Mouse (Mus musculus) embryonic facial prominence, embryonic 14.5 days (tissue): ENCODE data around the gene Mb21d2. TPM values are rescaled to one million over a fixed set of nuclear protein-coding genes. Genes with fewer than 3 reads are reported as not detected.

Source experiments
- ATAC-seq: fragments of 200-750 bp; cut with Nextera tagmentation; 2 replicates; pipeline ENCODE4 v1.8.0; 2017; ENCODE audit warnings: low read depth, moderate number of reproducible peaks, moderate TSS enrichment
- DNase-seq: peaks from one replicate; pipeline ENCODE4 v3.0.0-alpha.2; 2015; ENCODE audit warnings: low spot score
- H3K27ac ChIP-seq: fragments of 300-500 bp; sonication (generic); replicated peaks from 2 replicates; pipeline ENCODE4 v1.5.1; 2014; ENCODE audit warnings: low read depth, mild to moderate bottlenecking, low read length, moderate library complexity
- H3K27me3 ChIP-seq: fragments of 300-500 bp; sonication (generic); replicated peaks from 2 replicates; pipeline ENCODE4 v1.6.1; 2014; ENCODE audit warnings: low read length; ENCODE audit not compliant: control insufficient read depth, insufficient read depth
- H3K36me3 ChIP-seq: fragments of 300-500 bp; sonication (generic); 2 replicates; pipeline ENCODE4 v1.6.1; 2014; ENCODE audit warnings: low read length, mixed read lengths; ENCODE audit not compliant: control insufficient read depth, insufficient read depth
- H3K4me1 ChIP-seq: fragments of 300-500 bp; sonication (generic); 2 replicates; pipeline ENCODE4 v1.6.1; 2014; ENCODE audit warnings: antibody characterized with exemption, low read length; ENCODE audit not compliant: control insufficient read depth, insufficient read depth
- H3K4me2 ChIP-seq: fragments of 300-500 bp; sonication (generic); 2 replicates; pipeline ENCODE4 v1.6.1; 2014; ENCODE audit warnings: low read depth, mild to moderate bottlenecking, low read length, moderate library complexity, mixed read lengths
- H3K4me3 ChIP-seq: fragments of 300-500 bp; sonication (generic); 2 replicates; pipeline ENCODE4 v1.5.1; 2014; ENCODE audit warnings: low read depth, mild to moderate bottlenecking, low read length
- H3K9ac ChIP-seq: fragments of 300-500 bp; sonication (generic); 2 replicates; pipeline ENCODE4 v1.6.1; 2014; ENCODE audit warnings: low read depth, mild to moderate bottlenecking, low read length, moderate library complexity, mixed read lengths
- H3K9me3 ChIP-seq: fragments of 300-500 bp; sonication (generic); 2 replicates; pipeline ENCODE4 v1.6.1; 2016; ENCODE audit warnings: low read length; ENCODE audit not compliant: control insufficient read depth
- WGBS: fragments of 180-500 bp; shearing (Covaris S2); extraction: QIAGEN DNeasy Blood & Tissue Kit; methylation state at CpG from one replicate; pipeline ENCODE4 v1.1.7; 2014; 5-methylcytosine and 5-hydroxymethylcytosine counted together
- polyA plus RNA-seq: library from polyadenylated mRNA; unstranded; fragments of >200 nt; fragmentation: Nextera tagmentation; extraction: Ambion mirVana; gene quantifications from 2 replicates; pipeline ENCODE4 v1.2.1, GENCODE M21; 2014

The Mb21d2 gene
- polyA plus RNA-seq, 1 experiment from 2014 or later = 7.3 TPM

DNA sequence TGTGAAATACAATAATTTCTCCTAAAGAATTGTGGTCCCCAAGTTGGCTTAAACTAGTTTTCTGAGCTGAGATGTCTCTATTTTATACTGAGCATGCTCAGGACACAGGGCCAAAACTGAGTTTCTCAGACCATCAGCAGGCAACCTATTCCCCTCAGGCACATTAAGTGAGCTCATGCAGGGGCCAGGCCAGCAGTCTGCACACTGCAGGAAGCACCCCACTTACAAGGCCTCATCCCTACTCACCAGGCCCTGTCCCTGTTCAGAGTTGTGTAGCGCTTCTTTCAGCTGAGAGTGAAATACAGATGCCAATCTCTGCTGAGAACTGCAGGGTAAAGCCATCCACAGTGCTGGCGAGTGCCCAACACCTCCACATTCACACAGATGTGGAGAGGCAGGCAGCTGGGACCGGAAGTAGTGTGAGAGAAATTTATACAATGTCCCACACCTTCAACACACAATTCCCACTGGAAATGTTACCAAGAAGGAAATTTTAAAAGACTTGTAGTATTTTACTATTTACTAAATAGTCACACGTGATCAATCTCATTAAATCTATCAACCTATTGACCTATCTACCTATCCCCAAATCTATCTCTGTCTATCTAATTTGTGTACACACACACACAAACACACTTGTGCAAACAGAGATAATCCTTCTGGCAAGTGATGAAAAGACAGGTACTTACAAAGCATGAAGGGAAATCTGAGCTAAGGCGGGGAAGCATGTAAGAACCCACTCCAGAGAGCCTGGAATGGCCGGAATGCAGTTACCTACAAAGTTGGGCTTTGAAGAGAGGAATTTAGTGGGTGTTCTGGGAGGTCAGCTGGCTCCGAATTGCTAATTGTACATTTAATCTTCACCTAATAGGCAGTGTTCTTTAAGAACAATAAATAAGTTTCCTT is 22.9 kb downstream of the Mb21d2 start:
- 0 out of 2 replicates have a peak, but pooled peaks have one; percentile 35 for ATAC-seq
- no peak overlapping the region for H3K4me3 ChIP-seq
- no peak overlapping the region for H3K27ac ChIP-seq
- H3K4me2 ChIP-seq = no peak overlapping the region
- 60% methylated on average over 7 of the region's 7 CpGs for WGBS
- no peak overlapping the region for H3K9ac ChIP-seq
- no peaks in the 10 kb centered on the region for H3K36me3 ChIP-seq
- no peaks in the 10 kb centered on the region for H3K9me3 ChIP-seq
- DNase-seq = peak; percentile 64
- no peaks in the 10 kb centered on the region for H3K4me1 ChIP-seq
- H3K27me3 ChIP-seq = no peaks in the 10 kb centered on the region

DNA sequence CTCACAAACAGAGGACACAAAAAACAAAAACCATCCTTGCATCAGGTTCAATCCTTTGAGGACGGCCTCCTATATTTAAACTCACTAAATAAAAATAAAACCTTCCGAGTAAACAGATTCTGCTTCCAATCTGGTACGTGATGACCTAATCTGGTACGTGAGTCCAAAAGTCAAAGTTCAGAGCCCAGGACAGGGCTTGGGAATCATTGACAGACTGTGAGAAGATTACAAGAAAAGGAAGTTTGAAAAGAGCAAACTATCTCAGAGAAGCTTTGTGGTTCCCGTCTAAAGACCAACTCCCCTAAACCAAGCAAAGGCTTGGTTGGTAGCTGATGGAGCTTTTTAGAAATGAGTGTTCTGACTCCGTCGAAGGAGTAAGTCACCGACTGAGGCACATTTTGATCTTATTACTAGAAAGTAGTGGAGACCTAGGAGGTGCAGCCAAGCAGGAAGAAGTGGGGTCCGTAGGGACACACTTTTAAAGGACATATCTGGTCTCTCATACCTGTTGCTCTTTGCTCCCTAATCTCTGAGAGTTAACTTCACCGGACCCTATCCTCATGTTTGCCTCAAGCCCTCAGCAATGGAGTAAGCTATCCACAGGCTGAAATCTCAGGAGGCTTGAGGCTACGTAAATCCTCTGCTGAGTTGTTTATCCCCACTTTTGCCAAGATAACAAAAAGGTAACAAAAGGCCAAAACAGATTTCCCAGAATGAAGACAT is 23.7 kb downstream of the Mb21d2 start:
- H3K27ac ChIP-seq = no peak overlapping the region
- WGBS = 83% methylated on average over 11 of the region's 11 CpGs
- no peak overlapping the region for H3K9ac ChIP-seq

DNA sequence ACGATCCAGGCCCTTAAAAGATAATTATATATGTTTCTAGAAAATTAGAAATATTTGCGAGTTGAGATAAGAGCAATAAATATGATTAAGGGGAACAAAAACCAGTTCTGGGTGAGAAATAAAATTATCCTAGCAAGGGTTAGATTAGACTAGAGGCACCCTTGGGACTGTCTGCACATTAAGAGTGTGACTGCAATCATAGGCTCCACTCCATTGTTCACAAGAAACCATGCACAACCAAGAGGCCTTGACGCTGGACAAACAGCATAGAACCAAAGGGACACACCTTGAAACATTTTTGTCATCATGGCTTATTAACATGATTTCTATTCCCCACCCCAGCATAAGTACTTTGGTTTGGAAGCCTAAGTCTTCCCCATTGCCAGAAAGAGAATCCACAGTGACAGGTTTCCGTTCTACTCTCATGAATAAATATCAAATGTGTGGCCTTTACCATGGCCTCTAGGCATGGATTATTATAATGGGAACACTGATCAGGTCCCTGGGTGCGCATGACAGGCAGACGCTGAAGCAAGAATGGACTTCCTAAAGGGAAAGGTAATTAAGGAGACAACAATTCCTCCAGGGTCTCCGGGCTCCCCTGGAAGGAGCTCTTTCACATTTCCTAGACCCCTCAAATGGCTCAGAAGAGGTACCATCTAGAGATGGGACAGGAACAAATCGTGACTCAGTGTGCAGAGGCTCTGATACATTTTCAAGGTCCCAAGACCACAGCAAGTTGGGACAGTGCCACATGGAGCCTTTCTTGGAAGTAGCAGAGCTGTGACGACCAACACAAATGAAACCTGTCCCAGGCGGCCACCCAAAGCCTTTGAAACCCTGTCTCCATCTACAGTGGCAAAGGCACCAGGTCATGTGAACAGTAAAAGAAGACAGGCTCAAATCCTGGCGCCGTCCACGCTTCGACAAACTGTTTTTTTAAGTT is 26.6 kb downstream of the Mb21d2 start:
- no peaks in the 10 kb centered on the region for H3K36me3 ChIP-seq

More for the DNA sequence above, 23.7 kb downstream of the Mb21d2 start:
- Histone ChIP-seq H3K27me3 (no peaks in the 10 kb centered on the region), H3K4me2 (no peak overlapping the region), H3K4me1 (no peaks in the 10 kb centered on the region), H3K9me3 (no peaks in the 10 kb centered on the region), H3K4me3 (no peak overlapping the region), H3K36me3 (no peaks in the 10 kb centered on the region)
- DNase-seq (no peak), ATAC-seq (no peak)

DNA sequence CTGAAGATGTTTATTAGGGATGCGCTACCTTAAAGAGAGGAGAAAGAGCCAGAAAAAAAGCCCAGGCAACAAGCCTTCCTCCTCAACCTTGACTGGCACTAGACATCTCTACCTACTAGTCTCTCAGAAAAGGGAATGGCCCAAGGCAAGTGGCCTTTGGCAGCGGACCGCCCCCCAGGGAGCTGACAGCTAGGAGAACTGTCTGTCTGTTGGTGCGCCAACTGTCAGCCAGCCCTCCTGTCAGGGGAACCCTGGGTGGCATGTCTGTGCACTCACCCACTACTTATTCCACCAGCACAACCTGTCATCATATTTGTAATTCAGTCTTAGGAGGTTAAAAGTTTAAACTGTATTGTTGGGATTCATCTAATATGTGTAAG is 30.3 kb downstream of the Mb21d2 start:
- Histone ChIP-seq H3K27ac (no peak overlapping the region), H3K27me3 (no peaks in the 10 kb centered on the region), H3K9me3 (no peaks in the 10 kb centered on the region), H3K36me3 (no peaks in the 10 kb centered on the region), H3K4me3 (no peak overlapping the region), H3K4me2 (no peak overlapping the region), H3K4me1 (peaks cover 12% of the 10 kb centered on the region), H3K9ac (no peak overlapping the region)
- WGBS = 63% methylated on average over 4 of the region's 4 CpGs
- ATAC-seq (no peak), DNase-seq (no peak)

More for the DNA sequence above, 26.6 kb downstream of the Mb21d2 start:
- Histone ChIP-seq H3K27ac (no peak overlapping the region), H3K4me3 (no peak overlapping the region), H3K4me1 (peaks cover 12% of the 10 kb centered on the region), H3K9me3 (no peaks in the 10 kb centered on the region), H3K9ac (no peak overlapping the region), H3K27me3 (no peaks in the 10 kb centered on the region), H3K4me2 (no peak overlapping the region)
- 73% methylated on average over 14 of the region's 14 CpGs for WGBS
- no peak for DNase-seq
- ATAC-seq = no peak

DNA sequence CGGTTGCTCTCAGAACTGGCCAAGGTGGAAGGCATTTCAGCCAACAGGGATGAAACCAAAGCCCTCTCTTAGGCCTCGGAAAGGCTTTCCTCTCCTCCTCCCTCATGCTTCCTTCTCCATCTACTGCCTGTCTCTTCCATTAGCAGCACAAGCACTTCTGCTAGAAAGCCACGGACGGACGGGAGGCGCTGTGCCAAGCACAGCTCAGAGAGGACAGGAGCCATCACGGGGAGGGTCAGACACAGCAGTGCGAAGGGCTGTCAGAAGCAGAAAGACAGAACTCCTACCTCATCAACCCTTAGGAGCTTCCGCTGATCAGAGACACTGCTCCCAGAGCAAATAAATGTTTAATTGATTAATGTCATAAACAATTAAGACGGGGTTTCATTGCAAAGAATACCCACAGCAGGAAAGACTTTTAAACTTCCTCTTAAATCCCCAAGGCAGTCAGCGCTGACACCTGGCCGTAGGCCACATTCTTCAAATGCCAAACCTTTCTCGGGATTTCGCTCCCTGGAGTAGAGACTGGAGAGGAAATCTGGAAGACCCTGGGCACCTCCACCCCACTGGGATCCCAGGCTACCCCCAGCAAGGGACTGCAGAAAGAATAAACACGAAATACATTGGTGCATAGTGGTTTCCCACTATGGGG is 30.8 kb downstream of the Mb21d2 start:
- ATAC-seq = peak; percentile 34; the same call in 1 of the 2 replicates
- WGBS = 21% methylated on average over 15 of the region's 15 CpGs
- Histone ChIP-seq H3K27me3 (no peaks in the 10 kb centered on the region), H3K36me3 (no peaks in the 10 kb centered on the region), H3K9me3 (no peaks in the 10 kb centered on the region), H3K4me3 (no peak overlapping the region), H3K9ac (no peak overlapping the region), H3K27ac (no peak overlapping the region), H3K4me1 (peaks cover 12% of the 10 kb centered on the region), H3K4me2 (no peak overlapping the region)
- DNase-seq = no peak

DNA sequence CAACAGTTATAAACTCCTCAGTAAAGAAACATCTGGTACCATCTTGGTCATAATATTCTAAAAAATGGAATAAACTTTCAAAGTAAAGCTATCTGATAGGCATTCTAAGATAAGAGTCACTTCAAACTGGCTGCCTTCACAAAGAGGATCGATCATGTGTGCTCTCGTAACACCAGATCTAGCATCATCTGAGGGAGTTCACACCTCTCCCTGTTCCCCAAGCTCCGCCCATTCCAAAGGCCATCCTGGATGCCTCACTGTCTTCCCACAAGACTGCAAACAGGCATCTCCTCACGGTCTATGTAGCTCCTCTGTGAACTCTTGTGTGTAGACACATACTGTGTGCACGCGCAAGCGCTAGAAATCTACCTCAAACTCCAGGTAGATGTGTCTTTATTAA is 32.9 kb downstream of the Mb21d2 start:
- H3K4me1 ChIP-seq = peaks cover 12% of the 10 kb centered on the region
- no peak overlapping the region for H3K4me2 ChIP-seq
- 92% methylated on average over 7 of the region's 7 CpGs for WGBS
- DNase-seq (no peak), ATAC-seq (no peak)
- H3K4me3 ChIP-seq = no peak overlapping the region
- H3K9me3 ChIP-seq = no peaks in the 10 kb centered on the region
- no peak overlapping the region for H3K9ac ChIP-seq
- no peak overlapping the region for H3K27ac ChIP-seq
- H3K27me3 ChIP-seq = no peaks in the 10 kb centered on the region
- H3K36me3 ChIP-seq = no peaks in the 10 kb centered on the region

DNA sequence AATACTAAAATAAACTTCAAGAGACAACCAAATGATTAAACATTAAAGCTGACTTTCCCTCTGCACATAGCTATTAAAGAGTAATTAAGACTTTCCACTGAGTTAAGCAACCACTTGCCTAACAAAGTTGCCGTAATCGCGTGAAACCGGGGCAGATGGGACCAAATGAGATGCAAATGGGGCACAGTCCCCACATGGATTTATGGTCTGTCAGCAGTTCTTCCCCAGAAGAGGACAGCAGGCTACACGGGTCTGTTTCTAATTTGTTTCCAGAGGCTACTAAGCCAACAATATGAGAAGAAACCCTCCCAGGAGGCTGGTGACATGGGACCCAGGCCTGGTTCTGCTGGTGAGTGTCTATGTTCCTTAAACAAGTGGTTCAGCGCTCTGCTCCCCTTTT is 34.6 kb downstream of the Mb21d2 start:
- Histone ChIP-seq H3K36me3 (0 out of 2 replicates have a peak, but pooled peaks cover 2% of the 10 kb centered on the region), H3K9ac (no peak overlapping the region), H3K9me3 (peaks cover 2% of the 10 kb centered on the region; the same call in 1 of the 2 replicates), H3K27me3 (no peaks in the 10 kb centered on the region), H3K4me2 (no peak overlapping the region), H3K27ac (no peak overlapping the region), H3K4me1 (peaks cover 12% of the 10 kb centered on the region), H3K4me3 (no peak overlapping the region)
- WGBS = 58% methylated on average over 6 of the region's 6 CpGs
- ATAC-seq (no peak), DNase-seq (no peak)
